Mouse (Mus musculus): ENCODE measurements at regions not wholly inside any gene's neighbourhood (a gene's known extent, or its start where the extent isn't known, plus 50 kb on each side); places are given as distances from the start of the nearest gene placed in this dataset.

DNA sequence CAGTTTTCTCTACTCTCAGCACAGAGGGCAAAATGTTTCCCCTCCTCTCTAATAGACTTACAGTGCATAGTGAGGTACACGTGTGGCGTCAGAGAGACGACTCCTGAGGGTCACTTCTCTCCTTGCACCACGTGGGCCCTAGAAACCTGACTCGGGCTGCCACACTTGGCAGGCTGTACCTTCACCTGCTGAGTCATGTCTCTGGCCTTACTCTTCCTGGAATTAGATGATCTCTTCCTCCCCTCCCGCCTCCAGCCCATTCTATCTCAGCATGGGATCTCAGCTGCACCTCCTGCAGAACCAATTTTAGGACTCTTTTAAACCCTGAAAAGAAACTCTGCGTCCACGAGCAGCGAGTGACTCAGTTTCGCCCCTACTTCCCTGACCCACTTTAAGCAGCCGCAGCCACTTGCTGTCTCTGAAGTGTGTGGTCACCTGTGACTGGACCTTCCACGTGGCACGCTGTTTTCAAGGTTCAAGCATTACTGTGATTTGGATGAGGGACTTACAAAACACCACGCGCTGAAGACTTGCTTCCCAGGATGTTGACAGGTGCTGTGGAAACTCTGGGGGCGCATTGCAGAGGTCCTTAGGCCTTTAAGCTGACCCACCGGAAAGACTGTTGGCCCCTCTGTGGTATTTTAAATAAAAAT lies 125.2 kb downstream of the Ndufa10 start:
- Histone ChIP-seq H3K9ac (ENCODE audit: low read length) (no peak overlapping the region), H3K27me3 (replicated peaks; ENCODE audit: control insufficient read depth, insufficient read depth, low read length) (peaks cover 12% of the 10 kb centered on the region), H3K27ac (ENCODE audit: low read depth) (no peak overlapping the region), H3K36me3 (ENCODE audit: control insufficient read depth, insufficient read depth, low read length) (no peaks in the 10 kb centered on the region), H3K4me2 (ENCODE audit: low read length) (no peak overlapping the region), H3K4me3 (ENCODE audit: low read depth, low read length) (no peak overlapping the region), H3K4me1 (replicated peaks; ENCODE audit: control insufficient read depth, insufficient read depth, low read length) (no peaks in the 10 kb centered on the region), H3K9me3 (ENCODE audit: control insufficient read depth, low read length) (no peaks in the 10 kb centered on the region)
- no peak for ATAC-seq (replicated peaks; ENCODE audit: low FRiP score, low TSS enrichment, low read depth)
- 60% methylated on average over 17 of the region's 17 CpGs for WGBS
- no peak for DNase-seq (ENCODE audit: low spot score)

DNA sequence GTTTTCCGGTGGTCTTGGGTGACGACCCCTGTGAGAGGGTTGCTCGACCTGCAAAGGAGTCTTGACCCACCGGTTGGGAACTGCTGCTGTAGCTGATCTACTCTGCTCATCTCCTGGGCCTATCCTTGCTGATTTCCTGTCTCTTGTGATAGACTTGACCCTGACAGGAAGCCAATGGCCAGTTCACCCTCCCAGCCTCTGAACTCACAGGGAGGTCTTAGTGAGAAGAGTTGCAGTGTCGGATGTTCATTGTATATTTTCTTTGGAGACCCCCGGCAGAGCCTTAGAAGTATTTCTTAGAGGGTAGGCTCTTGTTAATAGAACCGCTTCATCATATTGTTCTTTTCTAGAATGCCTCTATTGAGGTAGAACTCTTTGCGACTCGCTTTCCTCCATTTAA lies 126.0 kb downstream of the Ndufa10 start:
- Histone ChIP-seq H3K9me3 (ENCODE audit: control insufficient read depth, low read length) (no peaks in the 10 kb centered on the region), H3K27ac (ENCODE audit: low read depth) (no peak overlapping the region), H3K9ac (ENCODE audit: low read length) (no peak overlapping the region), H3K36me3 (ENCODE audit: control insufficient read depth, insufficient read depth, low read length) (no peaks in the 10 kb centered on the region), H3K4me3 (ENCODE audit: low read depth, low read length) (no peak overlapping the region), H3K27me3 (replicated peaks; ENCODE audit: control insufficient read depth, insufficient read depth, low read length) (peaks cover 18% of the 10 kb centered on the region), H3K4me2 (ENCODE audit: low read length) (no peak overlapping the region), H3K4me1 (replicated peaks; ENCODE audit: control insufficient read depth, insufficient read depth, low read length) (no peaks in the 10 kb centered on the region)
- DNase-seq (ENCODE audit: low spot score) (no peak), ATAC-seq (replicated peaks; ENCODE audit: low FRiP score, low TSS enrichment, low read depth) (no peak)
- WGBS, result 78% methylated on average over 9 of the region's 9 CpGs

DNA sequence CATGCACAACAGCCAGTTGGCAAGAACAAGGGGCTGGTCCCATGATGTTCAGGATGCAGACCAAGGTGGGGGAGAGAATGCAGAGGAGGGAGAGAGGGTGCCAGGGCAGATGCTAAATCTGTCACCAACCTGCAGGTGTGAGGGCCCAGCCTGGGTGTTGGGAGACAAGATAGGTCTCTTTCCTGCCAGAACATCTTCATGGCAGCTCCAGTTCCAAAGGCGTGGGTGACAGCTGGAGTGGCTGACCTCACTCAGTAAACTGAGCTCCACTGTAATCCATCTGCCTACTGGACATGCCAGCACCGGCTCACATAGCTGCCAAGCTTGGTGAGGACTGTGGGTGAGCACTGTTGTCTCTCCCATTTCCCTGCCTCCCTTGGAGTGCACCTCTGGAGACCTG lies 129.9 kb downstream of the Ndufa10 start:
- H3K27me3 ChIP-seq (replicated peaks; ENCODE audit: control insufficient read depth, insufficient read depth, low read length), result peaks cover 36% of the 10 kb centered on the region
- no peak overlapping the region for H3K27ac ChIP-seq (ENCODE audit: low read depth)
- no peak for ATAC-seq (replicated peaks; ENCODE audit: low FRiP score, low TSS enrichment, low read depth)
- no peak overlapping the region for H3K4me3 ChIP-seq (ENCODE audit: low read depth, low read length)
- H3K36me3 ChIP-seq (ENCODE audit: control insufficient read depth, insufficient read depth, low read length), result no peaks in the 10 kb centered on the region
- 0 out of 2 replicates have a peak, but pooled peaks cover 2% of the 10 kb centered on the region for H3K9me3 ChIP-seq (ENCODE audit: control insufficient read depth, low read length)
- H3K4me1 ChIP-seq (replicated peaks; ENCODE audit: control insufficient read depth, insufficient read depth, low read length), result no peaks in the 10 kb centered on the region
- no peak for DNase-seq (ENCODE audit: low spot score)
- H3K4me2 ChIP-seq (ENCODE audit: low read length), result no peak overlapping the region
- 79% methylated on average over 2 of the region's 2 CpGs for WGBS
- no peak overlapping the region for H3K9ac ChIP-seq (ENCODE audit: low read length)

DNA sequence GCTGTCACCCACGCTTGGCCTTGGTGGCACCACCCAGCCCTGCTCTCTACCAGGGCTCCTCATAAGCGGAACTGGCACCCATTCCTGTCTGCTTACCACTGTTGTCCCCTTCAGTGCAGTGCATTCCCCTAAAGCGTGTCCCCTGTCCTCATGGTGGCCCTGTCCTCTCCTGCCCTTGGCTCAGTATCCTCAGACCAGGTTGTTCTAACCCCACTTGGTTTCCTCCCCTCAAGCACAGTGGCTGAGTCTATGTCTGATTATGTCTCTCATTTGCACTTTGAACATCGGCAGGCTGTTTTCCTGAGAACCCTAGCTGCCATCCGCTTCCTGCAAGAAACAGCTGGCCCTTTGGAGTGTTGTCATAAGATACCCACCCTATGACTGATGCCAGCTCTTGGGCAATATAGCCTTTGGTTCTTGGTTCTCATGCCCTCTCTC lies 130.5 kb downstream of the Ndufa10 start:
- H3K4me1 ChIP-seq (replicated peaks; ENCODE audit: control insufficient read depth, insufficient read depth, low read length), result no peaks in the 10 kb centered on the region
- no peak overlapping the region for H3K9ac ChIP-seq (ENCODE audit: low read length)
- no peak for DNase-seq (ENCODE audit: low spot score)
- no peak for ATAC-seq (replicated peaks; ENCODE audit: low FRiP score, low TSS enrichment, low read depth)
- 88% methylated on average over 5 of the region's 5 CpGs for WGBS
- H3K4me2 ChIP-seq (ENCODE audit: low read length), result no peak overlapping the region
- H3K36me3 ChIP-seq (ENCODE audit: control insufficient read depth, insufficient read depth, low read length), result no peaks in the 10 kb centered on the region
- 0 out of 2 replicates have a peak, but pooled peaks cover 2% of the 10 kb centered on the region for H3K9me3 ChIP-seq (ENCODE audit: control insufficient read depth, low read length)
- peaks cover 36% of the 10 kb centered on the region for H3K27me3 ChIP-seq (replicated peaks; ENCODE audit: control insufficient read depth, insufficient read depth, low read length)
- H3K27ac ChIP-seq (ENCODE audit: low read depth), result no peak overlapping the region
- no peak overlapping the region for H3K4me3 ChIP-seq (ENCODE audit: low read depth, low read length)

DNA sequence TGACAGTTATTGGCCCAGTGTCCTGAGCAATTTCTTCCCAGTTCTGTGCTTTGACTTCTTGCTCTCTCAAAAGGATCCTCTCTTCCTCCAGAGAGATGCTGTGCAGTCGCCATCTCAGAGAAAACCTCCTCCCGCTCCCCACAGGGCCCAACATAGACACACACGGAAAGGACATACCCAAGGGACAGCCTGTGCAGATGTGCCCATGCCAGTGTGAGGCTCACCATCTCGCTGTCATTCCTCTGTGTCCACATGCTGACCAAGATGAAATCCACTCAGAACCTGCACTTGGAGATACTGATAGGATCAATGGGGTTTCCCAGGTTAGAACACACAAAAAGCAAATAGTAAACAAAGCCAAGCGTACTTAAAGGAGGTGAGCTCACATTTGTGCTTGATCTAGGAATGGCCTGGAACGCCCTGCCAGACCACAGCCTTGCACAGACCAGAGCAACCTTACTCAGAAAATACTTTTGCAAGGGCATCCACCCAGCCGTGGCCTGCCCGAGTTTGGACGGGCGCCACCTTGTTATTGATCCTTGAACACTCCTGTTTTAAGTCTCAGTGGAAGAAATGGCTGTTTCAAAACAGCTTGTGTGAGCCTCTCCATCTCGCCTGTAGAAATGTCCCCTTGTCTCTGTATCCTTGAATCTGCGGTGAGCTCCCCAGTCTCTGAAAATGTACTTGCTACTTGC lies 131.7 kb downstream of the Ndufa10 start:
- Histone ChIP-seq H3K4me2 (ENCODE audit: low read length) (no peak overlapping the region), H3K9me3 (ENCODE audit: control insufficient read depth, low read length) (0 out of 2 replicates have a peak, but pooled peaks cover 2% of the 10 kb centered on the region), H3K36me3 (ENCODE audit: control insufficient read depth, insufficient read depth, low read length) (no peaks in the 10 kb centered on the region), H3K4me3 (ENCODE audit: low read depth, low read length) (no peak overlapping the region), H3K27me3 (replicated peaks; ENCODE audit: control insufficient read depth, insufficient read depth, low read length) (peaks cover 36% of the 10 kb centered on the region), H3K27ac (ENCODE audit: low read depth) (no peak overlapping the region), H3K4me1 (replicated peaks; ENCODE audit: control insufficient read depth, insufficient read depth, low read length) (no peaks in the 10 kb centered on the region), H3K9ac (ENCODE audit: low read length) (no peak overlapping the region)
- ATAC-seq (replicated peaks; ENCODE audit: low FRiP score, low TSS enrichment, low read depth) (no peak), DNase-seq (ENCODE audit: low spot score) (no peak)
- WGBS, result 87% methylated on average over 12 of the region's 12 CpGs

DNA sequence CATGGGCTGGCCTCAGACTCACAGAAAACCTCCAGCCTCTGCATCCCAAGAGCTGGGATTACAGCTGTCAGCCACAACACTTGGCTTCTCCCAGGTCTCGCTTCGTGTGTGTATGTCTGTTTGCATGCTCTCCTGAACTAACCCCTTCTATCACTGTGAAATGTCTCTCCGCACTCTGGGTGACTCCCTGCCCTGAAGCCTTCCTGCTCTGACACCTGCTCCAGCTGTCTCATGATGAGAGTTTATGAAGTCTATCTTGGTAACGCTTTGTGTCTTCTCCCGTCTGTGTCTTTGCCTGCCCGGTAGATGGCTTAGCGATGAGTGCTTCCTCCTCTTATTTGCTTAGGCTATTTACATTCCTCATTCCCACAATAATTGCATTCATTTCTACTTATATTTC lies 133.0 kb downstream of the Ndufa10 start:
- Histone ChIP-seq H3K9me3 (ENCODE audit: control insufficient read depth, low read length) (0 out of 2 replicates have a peak, but pooled peaks cover 2% of the 10 kb centered on the region), H3K4me1 (replicated peaks; ENCODE audit: control insufficient read depth, insufficient read depth, low read length) (no peaks in the 10 kb centered on the region), H3K4me3 (ENCODE audit: low read depth, low read length) (no peak overlapping the region), H3K27ac (ENCODE audit: low read depth) (no peak overlapping the region), H3K4me2 (ENCODE audit: low read length) (no peak overlapping the region), H3K36me3 (ENCODE audit: control insufficient read depth, insufficient read depth, low read length) (no peaks in the 10 kb centered on the region), H3K9ac (ENCODE audit: low read length) (no peak overlapping the region), H3K27me3 (replicated peaks; ENCODE audit: control insufficient read depth, insufficient read depth, low read length) (peaks cover 40% of the 10 kb centered on the region)
- DNase-seq (ENCODE audit: low spot score), result no peak
- ATAC-seq (replicated peaks; ENCODE audit: low FRiP score, low TSS enrichment, low read depth), result no peak
- WGBS, result 45% methylated on average over 7 of the region's 7 CpGs

DNA sequence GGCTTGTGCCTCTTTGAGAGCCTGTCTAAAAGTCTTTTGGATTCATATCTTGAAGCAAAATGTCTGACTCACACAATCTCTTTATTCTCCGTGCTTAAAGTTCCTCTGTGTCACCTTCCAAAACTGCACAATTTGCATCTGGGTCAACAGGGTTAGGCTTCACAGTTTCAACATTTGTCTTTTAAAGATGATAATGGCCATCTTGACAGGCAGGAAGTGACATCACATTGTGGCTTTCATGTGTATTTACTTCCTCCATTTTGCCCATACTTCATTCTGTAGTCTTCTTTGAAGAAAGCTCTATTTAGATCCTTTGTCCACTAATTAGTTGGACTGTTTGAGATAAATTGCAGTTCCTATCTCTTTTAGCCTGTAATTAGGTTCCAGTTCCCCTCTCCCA lies 135.1 kb downstream of the Ndufa10 start:
- ATAC-seq (replicated peaks; ENCODE audit: low FRiP score, low TSS enrichment, low read depth), result no peak
- Histone ChIP-seq H3K27me3 (replicated peaks; ENCODE audit: control insufficient read depth, insufficient read depth, low read length) (peaks cover 33% of the 10 kb centered on the region), H3K4me3 (ENCODE audit: low read depth, low read length) (no peak overlapping the region), H3K4me1 (replicated peaks; ENCODE audit: control insufficient read depth, insufficient read depth, low read length) (no peaks in the 10 kb centered on the region), H3K4me2 (ENCODE audit: low read length) (no peak overlapping the region), H3K27ac (ENCODE audit: low read depth) (no peak overlapping the region), H3K9ac (ENCODE audit: low read length) (no peak overlapping the region), H3K9me3 (ENCODE audit: control insufficient read depth, low read length) (0 out of 2 replicates have a peak, but pooled peaks cover 2% of the 10 kb centered on the region), H3K36me3 (ENCODE audit: control insufficient read depth, insufficient read depth, low read length) (no peaks in the 10 kb centered on the region)
- WGBS, result 75% methylated on average over 1 of the region's 1 CpGs
- no peak for DNase-seq (ENCODE audit: low spot score)

DNA sequence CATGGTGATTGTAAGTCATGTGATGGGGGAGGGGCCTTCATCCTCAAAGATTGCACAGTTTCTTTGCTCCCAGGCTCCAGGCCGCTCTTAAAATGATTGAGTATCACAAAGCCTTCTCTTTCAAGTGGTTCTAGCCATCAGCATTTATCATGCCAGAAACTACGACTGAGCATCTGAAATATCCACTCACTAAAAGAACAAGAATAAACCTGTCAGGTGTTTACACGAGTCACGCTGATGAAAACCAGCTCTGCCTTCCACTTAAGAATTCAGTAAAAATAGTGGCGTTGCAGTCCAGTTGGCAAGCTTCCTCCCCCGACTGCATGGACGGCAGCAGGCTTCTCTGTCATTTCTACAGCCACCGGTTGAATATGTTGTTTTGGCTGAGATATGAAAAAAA lies 136.2 kb downstream of the Ndufa10 start:
- Histone ChIP-seq H3K4me2 (ENCODE audit: low read length) (no peak overlapping the region), H3K27me3 (replicated peaks; ENCODE audit: control insufficient read depth, insufficient read depth, low read length) (peaks cover 29% of the 10 kb centered on the region), H3K27ac (ENCODE audit: low read depth) (no peak overlapping the region), H3K36me3 (ENCODE audit: control insufficient read depth, insufficient read depth, low read length) (no peaks in the 10 kb centered on the region), H3K9me3 (ENCODE audit: control insufficient read depth, low read length) (0 out of 2 replicates have a peak, but pooled peaks cover 2% of the 10 kb centered on the region), H3K4me3 (ENCODE audit: low read depth, low read length) (no peak overlapping the region), H3K9ac (ENCODE audit: low read length) (no peak overlapping the region), H3K4me1 (replicated peaks; ENCODE audit: control insufficient read depth, insufficient read depth, low read length) (no peaks in the 10 kb centered on the region)
- peak; percentile 71 for ATAC-seq (replicated peaks; ENCODE audit: low FRiP score, low TSS enrichment, low read depth)
- no peak for DNase-seq (ENCODE audit: low spot score)
- 22% methylated on average over 8 of the region's 8 CpGs for WGBS

DNA sequence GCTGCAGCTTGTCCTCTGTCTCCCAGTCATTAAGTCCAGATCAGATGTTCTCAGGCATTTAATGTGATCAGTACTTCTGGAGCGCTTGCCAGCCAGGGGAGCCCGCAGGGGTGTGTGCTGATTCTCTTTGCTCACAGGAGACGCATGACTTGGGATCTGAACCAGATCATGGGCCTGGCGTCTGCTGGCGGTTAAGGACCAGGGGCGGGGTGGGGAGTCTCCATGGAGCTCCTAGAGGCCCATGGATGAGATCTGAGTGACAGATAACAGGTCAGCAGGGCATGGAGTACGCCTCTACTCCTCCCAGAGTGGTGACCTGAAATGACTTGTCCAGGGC lies 136.7 kb upstream of the Hdac4 start:
- Histone ChIP-seq H3K4me1 (replicated peaks; ENCODE audit: control insufficient read depth, insufficient read depth, low read length) (no peaks in the 10 kb centered on the region), H3K27ac (ENCODE audit: low read depth) (no peak overlapping the region), H3K36me3 (ENCODE audit: control insufficient read depth, insufficient read depth, low read length) (no peaks in the 10 kb centered on the region), H3K4me2 (ENCODE audit: low read length) (no peak overlapping the region), H3K9me3 (ENCODE audit: control insufficient read depth, low read length) (no peaks in the 10 kb centered on the region), H3K4me3 (ENCODE audit: low read depth, low read length) (no peak overlapping the region), H3K27me3 (replicated peaks; ENCODE audit: control insufficient read depth, insufficient read depth, low read length) (peaks cover 23% of the 10 kb centered on the region), H3K9ac (ENCODE audit: low read length) (no peak overlapping the region)
- ATAC-seq (replicated peaks; ENCODE audit: low FRiP score, low TSS enrichment, low read depth) (no peak), DNase-seq (ENCODE audit: low spot score) (no peak)
- 66% methylated on average over 7 of the region's 7 CpGs for WGBS
